Mouse (Mus musculus): ENCODE results near the gene Rab35.

DNA sequence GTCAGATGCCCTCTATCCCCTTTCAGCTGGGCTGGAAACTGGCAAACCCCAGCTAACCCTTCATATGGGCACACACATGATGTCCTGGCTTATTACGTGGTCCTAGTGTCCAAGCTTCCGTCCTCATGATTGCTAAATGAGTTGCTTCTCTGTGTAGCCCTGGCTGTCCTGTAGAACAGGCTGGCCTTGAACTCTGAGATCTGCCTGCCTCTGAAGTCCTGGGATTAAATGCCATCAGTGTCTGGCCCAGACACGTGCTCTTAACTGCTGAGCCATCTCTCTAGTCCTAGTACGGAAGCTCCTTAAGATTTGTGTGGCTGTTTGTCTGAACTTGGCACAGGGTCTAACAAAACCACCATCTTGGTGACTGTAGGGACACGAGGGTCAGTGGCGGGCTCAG, 28.1 kb upstream of the Rab35 start:
- TF ChIP-seq CTCF (IDR thresholded peaks at IDR 0.05; ENCODE audit: extremely low read depth, insufficient read depth, insufficient read length, insufficient replicate concordance), result no peak
- no peak for TF ChIP-seq POLR2A (IDR thresholded peaks at IDR 0.05; ENCODE audit: low read depth, low read length)

Data from spleen, adult 2 months (tissue).